Comparison of ENCODE assay signal across 9 mouse cellular contexts in the genomic region with DNA sequence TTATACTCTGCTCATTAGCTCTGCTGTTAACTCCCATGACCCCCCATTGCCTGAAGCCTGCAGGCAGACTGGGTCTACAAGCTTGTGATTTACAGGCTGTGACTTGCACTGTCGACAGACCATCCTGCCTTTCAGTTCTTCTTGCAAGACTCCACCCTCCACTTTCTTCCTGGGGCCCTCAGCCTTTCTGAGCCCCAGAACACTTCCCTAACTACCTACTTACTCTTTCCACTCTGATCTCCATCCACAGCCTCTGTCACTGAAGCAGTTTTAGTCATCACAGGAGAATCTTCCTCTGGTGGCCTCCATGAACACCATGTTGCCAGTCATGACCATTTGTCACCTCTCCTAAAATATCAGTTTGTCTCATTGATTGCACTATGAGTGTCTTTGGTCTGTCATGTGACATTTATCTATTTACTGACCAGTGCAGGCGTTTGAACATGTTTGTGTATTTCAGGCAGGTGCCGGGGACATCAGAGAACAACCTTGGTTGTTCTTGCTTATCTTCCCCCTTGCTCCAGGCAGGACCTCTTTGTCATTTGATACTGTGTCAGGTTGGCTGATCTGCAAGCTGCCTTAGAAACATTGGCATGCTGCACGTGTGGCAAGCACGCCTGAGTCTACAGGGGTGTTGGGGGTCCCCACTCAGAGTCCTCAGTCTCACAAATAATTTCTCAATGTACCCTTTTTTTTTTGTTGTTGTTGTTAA. TPM values are rescaled to one million over a fixed set of nuclear protein-coding genes. Genes with fewer than 3 reads are reported as not detected.
A peak's percentile ranks its signal among the peaks of the same experiment; 100 is the strongest.
DNase-seq lines count a peak whose midpoint lies in the region; ATAC-seq and TF ChIP-seq lines count a peak whose summit lies in the region.
"Had no signal": no experiment of that assay in that cellular context is flagged by ENCODE, and none has a peak within 500 bp of the region (broad histone marks: within the 10 kb centered on the region; RNA-seq: fewer than 3 reads in every experiment).

No protein-coding gene starts in this region.

- no peaks in the 10 kb centered on the region for H3K27me3 ChIP-seq in forebrain, embryonic 10.5 days (ENCODE audit: poor library complexity, severe bottlenecking)
- H3K27me3 ChIP-seq in forebrain, postnatal 0 days (ENCODE audit: insufficient read depth, low read length): no peaks in the 10 kb centered on the region
- no peaks in the 10 kb centered on the region for H3K27me3 ChIP-seq in lung, embryonic 14.5 days (ENCODE audit: insufficient read depth, low read length)
- H3K27me3 ChIP-seq in heart, embryonic 13.5 days (replicated peaks): no peaks in the 10 kb centered on the region
- H3K27me3 ChIP-seq in megakaryocyte, embryonic 14.5 days (replicated peaks): no peaks in the 10 kb centered on the region
- H3K27me3 ChIP-seq in midbrain, embryonic 15.5 days (replicated peaks): no peaks in the 10 kb centered on the region
- H3K27me3 ChIP-seq: neural tube, embryonic 12.5 days had no signal

- no peaks in the 10 kb centered on the region for H3K9me3 ChIP-seq in forebrain, embryonic 10.5 days
- H3K9me3 ChIP-seq in forebrain, postnatal 0 days (ENCODE audit: low read length): no peaks in the 10 kb centered on the region
- H3K9me3 ChIP-seq in lung, embryonic 14.5 days (ENCODE audit: low read depth, low read length): no peaks in the 10 kb centered on the region
- H3K9me3 ChIP-seq in heart, embryonic 13.5 days: no peaks in the 10 kb centered on the region
- H3K9me3 ChIP-seq in megakaryocyte, embryonic 14.5 days: no peaks in the 10 kb centered on the region
- no peaks in the 10 kb centered on the region for H3K9me3 ChIP-seq in midbrain, embryonic 15.5 days
- H3K9me3 ChIP-seq: neural tube, embryonic 12.5 days had no signal

- TF ChIP-seq CTCF in forebrain, postnatal 0 days (IDR thresholded peaks at IDR 0.05; ENCODE audit: low read depth): no peak
- TF ChIP-seq CTCF in lung, embryonic 14.5 days (IDR thresholded peaks at IDR 0.05; ENCODE audit: low read depth): no peak

- peak overlapping the region; percentile 11; the same call in 1 of the 2 replicates for H3K4me3 ChIP-seq in forebrain, embryonic 10.5 days
- no peak overlapping the region for H3K4me3 ChIP-seq in forebrain, postnatal 0 days (ENCODE audit: low read depth, low read length)
- H3K4me3 ChIP-seq in lung, embryonic 14.5 days (ENCODE audit: low read depth, low read length): no peak overlapping the region
- H3K4me3 ChIP-seq in heart, embryonic 13.5 days: no peak overlapping the region
- H3K4me3 ChIP-seq in megakaryocyte, embryonic 14.5 days (replicated peaks): peak overlapping the region; percentile 59
- H3K4me3 ChIP-seq in midbrain, embryonic 15.5 days: no peak overlapping the region
- H3K4me3 ChIP-seq: neural tube, embryonic 12.5 days had no signal

- peaks cover 48% of the 10 kb centered on the region for H3K4me1 ChIP-seq in forebrain, embryonic 10.5 days
- no peaks in the 10 kb centered on the region for H3K4me1 ChIP-seq in forebrain, postnatal 0 days (ENCODE audit: insufficient read depth)
- H3K4me1 ChIP-seq in lung, embryonic 14.5 days (ENCODE audit: insufficient read depth): peaks cover 19% of the 10 kb centered on the region
- H3K4me1 ChIP-seq in heart, embryonic 13.5 days: peaks cover 49% of the 10 kb centered on the region
- H3K4me1 ChIP-seq in megakaryocyte, embryonic 14.5 days: peaks cover 83% of the 10 kb centered on the region
- H3K4me1 ChIP-seq in midbrain, embryonic 15.5 days: peaks cover 5% of the 10 kb centered on the region

- 70% methylated on average over 5 of the region's 5 CpGs for WGBS in forebrain, embryonic 10.5 days
- 60% methylated on average over 5 of the region's 5 CpGs for WGBS in forebrain, postnatal 0 days
- 16% methylated on average over 5 of the region's 5 CpGs for WGBS in lung, embryonic 14.5 days
- WGBS in heart, embryonic 13.5 days: 18% methylated on average over 5 of the region's 5 CpGs
- WGBS in midbrain, embryonic 15.5 days: 70% methylated on average over 5 of the region's 5 CpGs

- no peak overlapping the region for H3K4me2 ChIP-seq in forebrain, postnatal 0 days (ENCODE audit: low read depth)
- H3K4me2 ChIP-seq in lung, embryonic 14.5 days: no peak overlapping the region
- no peak overlapping the region for H3K4me2 ChIP-seq in heart, embryonic 13.5 days
- H3K4me2 ChIP-seq in midbrain, embryonic 15.5 days: no peak overlapping the region

- no peak for ATAC-seq in forebrain, postnatal 0 days
- ATAC-seq in lung, embryonic 14.5 days (ENCODE audit: insufficient read depth): no peak
- ATAC-seq in heart, embryonic 13.5 days (ENCODE audit: extremely low read depth, insufficient number of reproducible peaks, low FRiP score, low TSS enrichment): no peak
- ATAC-seq in midbrain, embryonic 15.5 days (replicated peaks): no peak

- peaks cover 37% of the 10 kb centered on the region for H3K36me3 ChIP-seq in forebrain, embryonic 10.5 days (replicated peaks)
- peaks cover 35% of the 10 kb centered on the region for H3K36me3 ChIP-seq in forebrain, postnatal 0 days (ENCODE audit: insufficient read depth)
- peaks cover 35% of the 10 kb centered on the region for H3K36me3 ChIP-seq in lung, embryonic 14.5 days (ENCODE audit: insufficient read depth)
- H3K36me3 ChIP-seq in heart, embryonic 13.5 days: peaks cover 33% of the 10 kb centered on the region
- H3K36me3 ChIP-seq in megakaryocyte, embryonic 14.5 days (replicated peaks; ENCODE audit: low read length): peaks cover 37% of the 10 kb centered on the region
- H3K36me3 ChIP-seq in midbrain, embryonic 15.5 days (replicated peaks): peaks cover 25% of the 10 kb centered on the region

- DNase-seq in forebrain, embryonic 10.5 days (ENCODE audit: extremely low spot score, low spot score): no peak
- DNase-seq in forebrain, postnatal 0 days: no peak
- no peak for DNase-seq in lung, embryonic 14.5 days
- no peak for DNase-seq in lung, postnatal 25 days (ENCODE audit: low spot score)
- no peak for DNase-seq in right cerebral cortex, adult 2 months (ENCODE audit: low spot score in 2 of 2)

- H3K9ac ChIP-seq in forebrain, postnatal 0 days: no peak overlapping the region
- H3K9ac ChIP-seq in lung, embryonic 14.5 days: no peak overlapping the region
- H3K9ac ChIP-seq in heart, embryonic 13.5 days: peak overlapping the region; percentile 42; the same call in 1 of the 2 replicates
- no peak overlapping the region for H3K9ac ChIP-seq in midbrain, embryonic 15.5 days
- H3K9ac ChIP-seq: neural tube, embryonic 12.5 days had no signal

- 0 out of 2 replicates have a peak overlapping the region, but pooled peaks have one; percentile 16 for H3K27ac ChIP-seq in forebrain, embryonic 10.5 days
- H3K27ac ChIP-seq in forebrain, postnatal 0 days (ENCODE audit: low read depth, low read length): no peak overlapping the region
- H3K27ac ChIP-seq in lung, embryonic 14.5 days (ENCODE audit: low read depth): peak overlapping the region; percentile 83; the same call in 1 of the 2 replicates
- peak overlapping the region; percentile 90 for H3K27ac ChIP-seq in heart, embryonic 13.5 days (replicated peaks)
- H3K27ac ChIP-seq in midbrain, embryonic 15.5 days: no peak overlapping the region

RNA-seq across cellular contexts. Expression of gene Btbd2, which starts 6.8 kb away (rescaled TPM):
- 71.6 and 78.1 TPM in 2 replicates for polyA plus RNA-seq in forebrain, embryonic 10.5 days (2016; fragmentation: Nextera tagmentation; extraction: Ambion mirVana)
- total RNA-seq in forebrain, postnatal 0 days (2014; rRNA removed): 105 and 131 TPM in 2 replicates
- 70.4 and 77.6 TPM in 2 replicates for polyA plus RNA-seq in forebrain, postnatal 0 days (2015; fragmentation: Nextera tagmentation; extraction: Ambion mirVana)
- polyA plus RNA-seq in lung, embryonic 14.5 days (2014; fragmentation: Nextera tagmentation; extraction: Ambion mirVana): 82.5 and 101 TPM in 2 replicates
- polyA plus RNA-seq in heart, embryonic 13.5 days (2015; fragmentation: Nextera tagmentation; extraction: Ambion mirVana): 50.9 and 53.7 TPM in 2 replicates
- polyA plus RNA-seq in megakaryocyte, embryonic 14.5 days (2012; ENCODE audit: insufficient read depth, low replicate concordance): 91.6 and 121 TPM in 2 replicates
- 85.9 and 90.4 TPM in 2 replicates for polyA plus RNA-seq in midbrain, embryonic 15.5 days (2015; fragmentation: Nextera tagmentation; extraction: Ambion mirVana)

RNA-seq across cellular contexts. Expression of gene Mknk2, which starts 14.3 kb away (rescaled TPM):
- polyA plus RNA-seq in forebrain, embryonic 10.5 days (2016; fragmentation: Nextera tagmentation; extraction: Ambion mirVana): 91.0 and 100 TPM in 2 replicates
- 55.2 and 69.8 TPM in 2 replicates for total RNA-seq in forebrain, postnatal 0 days (2014; rRNA removed)
- 42.4 and 43.6 TPM in 2 replicates for polyA plus RNA-seq in forebrain, postnatal 0 days (2015; fragmentation: Nextera tagmentation; extraction: Ambion mirVana)
- 102 and 110 TPM in 2 replicates for polyA plus RNA-seq in lung, embryonic 14.5 days (2014; fragmentation: Nextera tagmentation; extraction: Ambion mirVana)
- 78.2 and 78.7 TPM in 2 replicates for polyA plus RNA-seq in heart, embryonic 13.5 days (2015; fragmentation: Nextera tagmentation; extraction: Ambion mirVana)
- polyA plus RNA-seq in megakaryocyte, embryonic 14.5 days (2012; ENCODE audit: insufficient read depth, low replicate concordance): 472 and 996 TPM in 2 replicates
- polyA plus RNA-seq in midbrain, embryonic 15.5 days (2015; fragmentation: Nextera tagmentation; extraction: Ambion mirVana): 61.5 and 66.6 TPM in 2 replicates

RNA-seq across cellular contexts. Expression of gene Mob3a, which starts 38.1 kb away (rescaled TPM):
- polyA plus RNA-seq in forebrain, embryonic 10.5 days (2016; fragmentation: Nextera tagmentation; extraction: Ambion mirVana): 53.9 and 54.7 TPM in 2 replicates
- 54.1 and 57.8 TPM in 2 replicates for total RNA-seq in forebrain, postnatal 0 days (2014; rRNA removed)
- polyA plus RNA-seq in forebrain, postnatal 0 days (2015; fragmentation: Nextera tagmentation; extraction: Ambion mirVana): 38.9 and 45.9 TPM in 2 replicates
- polyA plus RNA-seq in lung, embryonic 14.5 days (2014; fragmentation: Nextera tagmentation; extraction: Ambion mirVana): 35.1 and 40.3 TPM in 2 replicates
- 26.0 and 27.2 TPM in 2 replicates for polyA plus RNA-seq in heart, embryonic 13.5 days (2015; fragmentation: Nextera tagmentation; extraction: Ambion mirVana)
- 61.8 and 135 TPM in 2 replicates for polyA plus RNA-seq in megakaryocyte, embryonic 14.5 days (2012; ENCODE audit: insufficient read depth, low replicate concordance)
- 63.4 and 64.3 TPM in 2 replicates for polyA plus RNA-seq in midbrain, embryonic 15.5 days (2015; fragmentation: Nextera tagmentation; extraction: Ambion mirVana)

RNA-seq across cellular contexts. Expression of gene Izumo4, which starts 38.3 kb away (rescaled TPM):
- polyA plus RNA-seq in forebrain, embryonic 10.5 days (2016; fragmentation: Nextera tagmentation; extraction: Ambion mirVana): 7.7 and 10.9 TPM in 2 replicates
- 37.9 and 39.5 TPM in 2 replicates for total RNA-seq in forebrain, postnatal 0 days (2014; rRNA removed)
- polyA plus RNA-seq in forebrain, postnatal 0 days (2015; fragmentation: Nextera tagmentation; extraction: Ambion mirVana): 34.4 and 36.7 TPM in 2 replicates
- polyA plus RNA-seq in lung, embryonic 14.5 days (2014; fragmentation: Nextera tagmentation; extraction: Ambion mirVana): 6.7 and 7.3 TPM in 2 replicates
- 12.7 and 13.5 TPM in 2 replicates for polyA plus RNA-seq in heart, embryonic 13.5 days (2015; fragmentation: Nextera tagmentation; extraction: Ambion mirVana)
- 19.4 and 27.8 TPM in 2 replicates for polyA plus RNA-seq in megakaryocyte, embryonic 14.5 days (2012; ENCODE audit: insufficient read depth, low replicate concordance)
- polyA plus RNA-seq in midbrain, embryonic 15.5 days (2015; fragmentation: Nextera tagmentation; extraction: Ambion mirVana): 42.9 and 50.9 TPM in 2 replicates

RNA-seq across cellular contexts. Expression of gene Csnk1g2, which starts 41.0 kb away (rescaled TPM):
- 123 and 133 TPM in 2 replicates for polyA plus RNA-seq in forebrain, embryonic 10.5 days (2016; fragmentation: Nextera tagmentation; extraction: Ambion mirVana)
- total RNA-seq in forebrain, postnatal 0 days (2014; rRNA removed): 127 and 135 TPM in 2 replicates
- 91.8 and 94.1 TPM in 2 replicates for polyA plus RNA-seq in forebrain, postnatal 0 days (2015; fragmentation: Nextera tagmentation; extraction: Ambion mirVana)
- polyA plus RNA-seq in lung, embryonic 14.5 days (2014; fragmentation: Nextera tagmentation; extraction: Ambion mirVana): 105 and 124 TPM in 2 replicates
- polyA plus RNA-seq in heart, embryonic 13.5 days (2015; fragmentation: Nextera tagmentation; extraction: Ambion mirVana): 87.5 and 89.0 TPM in 2 replicates
- polyA plus RNA-seq in megakaryocyte, embryonic 14.5 days (2012; ENCODE audit: insufficient read depth, low replicate concordance): 476 and 617 TPM in 2 replicates
- polyA plus RNA-seq in midbrain, embryonic 15.5 days (2015; fragmentation: Nextera tagmentation; extraction: Ambion mirVana): 107 and 123 TPM in 2 replicates

Comparison
In these comparisons a context has a peak if more than half of its experiments do, and no peak if none do; other contexts are left out.
1. H3K27ac ChIP-seq: peak in forebrain, embryonic 10.5 days (single experiment), lung, embryonic 14.5 days (single experiment) and heart, embryonic 13.5 days (single experiment); none in forebrain, postnatal 0 days (single experiment) and midbrain, embryonic 15.5 days (single experiment).
2. H3K4me3 ChIP-seq: peak in forebrain, embryonic 10.5 days (single experiment) and megakaryocyte, embryonic 14.5 days (single experiment); none in forebrain, postnatal 0 days (single experiment), lung, embryonic 14.5 days (single experiment), heart, embryonic 13.5 days (single experiment) and midbrain, embryonic 15.5 days (single experiment).